Mouse (Mus musculus): ENCODE results near the gene Plcb4. TPM values are rescaled to one million over a fixed set of nuclear protein-coding genes. Genes with fewer than 3 reads are reported as not detected.
"Not testable (repeated sequence)": the region's sequence is repeated elsewhere in the genome, so short reads cannot be mapped to it uniquely, and the experiment has no call there.

Plcb4 gene
- polyA plus RNA-seq, 1 experiment from 2014 or later: 33.8 TPM

GRCm38 (mm10) chr2:135731591-135731990 lies 72.8 kb downstream of the Plcb4 start:
- H3K4me3 ChIP-seq (ENCODE audit: low read depth, low read length): no peak overlapping the region
- 45% methylated on average over 6 of the region's 6 CpGs for WGBS (ENCODE audit: insufficient replicate concordance)
- no peak overlapping the region for H3K4me2 ChIP-seq
- H3K27me3 ChIP-seq (ENCODE audit: control insufficient read depth, insufficient read depth, low read length): no peaks in the 10 kb centered on the region
- H3K9me3 ChIP-seq (replicated peaks; ENCODE audit: control insufficient read depth, low read length): no peaks in the 10 kb centered on the region
- ATAC-seq (replicated peaks; ENCODE audit: insufficient number of reproducible peaks, low FRiP score, low TSS enrichment): peak; percentile 67
- no peak overlapping the region for H3K27ac ChIP-seq (ENCODE audit: low read depth, low read length)
- no peaks in the 10 kb centered on the region for H3K36me3 ChIP-seq (ENCODE audit: control insufficient read depth, insufficient read depth, low read length)
- H3K4me1 ChIP-seq (ENCODE audit: control insufficient read depth, insufficient read depth, low read length): peaks cover 14% of the 10 kb centered on the region
- no peak overlapping the region for H3K9ac ChIP-seq (ENCODE audit: low read depth, low read length)

GRCm38 (mm10) chr2:135732651-135733050 lies 73.8 kb downstream of the Plcb4 start:
- 65% methylated on average over 4 of the region's 4 CpGs for whole genome bisulfite sequencing (ENCODE audit: insufficient replicate concordance)
- peaks cover 18% of the 10 kb centered on the region for H3K4me1 ChIP-seq (ENCODE audit: control insufficient read depth, insufficient read depth, low read length)
- no peaks in the 10 kb centered on the region for H3K36me3 ChIP-seq (ENCODE audit: control insufficient read depth, insufficient read depth, low read length)
- no peaks in the 10 kb centered on the region for H3K27me3 ChIP-seq (ENCODE audit: control insufficient read depth, insufficient read depth, low read length)
- H3K9ac ChIP-seq (ENCODE audit: low read depth, low read length): no peak overlapping the region
- ATAC-seq (replicated peaks; ENCODE audit: insufficient number of reproducible peaks, low FRiP score, low TSS enrichment): no peak
- H3K27ac ChIP-seq (ENCODE audit: low read depth, low read length): no peak overlapping the region
- no peak overlapping the region for H3K4me2 ChIP-seq
- no peaks in the 10 kb centered on the region for H3K9me3 ChIP-seq (replicated peaks; ENCODE audit: control insufficient read depth, low read length)
- no peak overlapping the region for H3K4me3 ChIP-seq (ENCODE audit: low read depth, low read length)

GRCm38 (mm10) chr2:135733926-135734510 lies 75.2 kb downstream of the Plcb4 start:
- no peak for ATAC-seq (replicated peaks; ENCODE audit: insufficient number of reproducible peaks, low FRiP score, low TSS enrichment)
- Histone ChIP-seq H3K4me1 (ENCODE audit: control insufficient read depth, insufficient read depth, low read length) (peaks cover 18% of the 10 kb centered on the region), H3K9ac (ENCODE audit: low read depth, low read length) (no peak overlapping the region), H3K4me2 (no peak overlapping the region), H3K9me3 (replicated peaks; ENCODE audit: control insufficient read depth, low read length) (no peaks in the 10 kb centered on the region), H3K4me3 (ENCODE audit: low read depth, low read length) (no peak overlapping the region), H3K27ac (ENCODE audit: low read depth, low read length) (no peak overlapping the region), H3K36me3 (ENCODE audit: control insufficient read depth, insufficient read depth, low read length) (no peaks in the 10 kb centered on the region), H3K27me3 (ENCODE audit: control insufficient read depth, insufficient read depth, low read length) (no peaks in the 10 kb centered on the region)
- WGBS (ENCODE audit: insufficient replicate concordance): 51% methylated on average over 10 of the region's 10 CpGs

DNA sequence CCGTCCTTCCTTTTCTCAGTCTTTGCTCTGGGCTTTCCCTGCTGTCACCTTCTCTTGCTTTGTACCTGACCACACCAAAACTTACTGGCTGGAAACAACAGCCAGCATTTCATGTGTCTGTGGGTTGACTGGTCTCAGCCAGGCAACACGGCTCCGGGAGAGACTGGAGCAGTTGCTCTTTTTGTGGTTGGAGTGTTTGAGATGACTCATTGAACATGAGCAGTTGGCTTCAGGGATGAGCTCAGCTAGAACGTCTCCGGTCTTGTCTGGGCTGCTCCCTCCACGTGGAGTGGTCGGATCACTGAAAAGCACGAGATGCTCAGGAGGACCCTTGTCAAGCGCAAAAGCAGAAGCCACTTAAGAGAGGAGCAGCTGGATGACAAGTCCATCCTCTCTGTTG lies 78.7 kb downstream of the Plcb4 start:
- Histone ChIP-seq H3K4me2 (no peak overlapping the region), H3K4me3 (ENCODE audit: low read depth, low read length) (no peak overlapping the region), H3K4me1 (ENCODE audit: control insufficient read depth, insufficient read depth, low read length) (peaks cover 8% of the 10 kb centered on the region), H3K27ac (ENCODE audit: low read depth, low read length) (no peak overlapping the region), H3K36me3 (ENCODE audit: control insufficient read depth, insufficient read depth, low read length) (no peaks in the 10 kb centered on the region), H3K27me3 (ENCODE audit: control insufficient read depth, insufficient read depth, low read length) (no peaks in the 10 kb centered on the region), H3K9ac (ENCODE audit: low read depth, low read length) (no peak overlapping the region), H3K9me3 (replicated peaks; ENCODE audit: control insufficient read depth, low read length) (no peaks in the 10 kb centered on the region)
- ATAC-seq (replicated peaks; ENCODE audit: insufficient number of reproducible peaks, low FRiP score, low TSS enrichment): no peak
- 62% methylated on average over 9 of the region's 9 CpGs for WGBS (ENCODE audit: insufficient replicate concordance)

GRCm38 (mm10) chr2:135738022-135738780 lies 79.4 kb downstream of the Plcb4 start:
- H3K9me3 ChIP-seq (replicated peaks; ENCODE audit: control insufficient read depth, low read length); ATAC-seq (replicated peaks; ENCODE audit: insufficient number of reproducible peaks, low FRiP score, low TSS enrichment); H3K4me3 ChIP-seq (ENCODE audit: low read depth, low read length); H3K9ac ChIP-seq (ENCODE audit: low read depth, low read length); H3K27me3 ChIP-seq (ENCODE audit: control insufficient read depth, insufficient read depth, low read length); H3K36me3 ChIP-seq (ENCODE audit: control insufficient read depth, insufficient read depth, low read length); H3K27ac ChIP-seq (ENCODE audit: low read depth, low read length); H3K4me2 ChIP-seq: not testable (repeated sequence)
- peaks cover 12% of the 10 kb centered on the region for H3K4me1 ChIP-seq (ENCODE audit: control insufficient read depth, insufficient read depth, low read length)
- 68% methylated on average over 7 of the region's 7 CpGs for WGBS (ENCODE audit: insufficient replicate concordance)

- Histone ChIP-seq H3K4me2 (no peak overlapping the region), H3K4me3 (ENCODE audit: low read depth, low read length) (no peak overlapping the region), H3K27me3 (ENCODE audit: control insufficient read depth, insufficient read depth, low read length) (no peaks in the 10 kb centered on the region), H3K27ac (ENCODE audit: low read depth, low read length) (no peak overlapping the region), H3K9ac (ENCODE audit: low read depth, low read length) (no peak overlapping the region), H3K4me1 (ENCODE audit: control insufficient read depth, insufficient read depth, low read length) (peaks cover 13% of the 10 kb centered on the region), H3K9me3 (replicated peaks; ENCODE audit: control insufficient read depth, low read length) (no peaks in the 10 kb centered on the region), H3K36me3 (ENCODE audit: control insufficient read depth, insufficient read depth, low read length) (no peaks in the 10 kb centered on the region)
- WGBS (ENCODE audit: insufficient replicate concordance): 56% methylated on average over 1 of the region's 1 CpGs
- no peak for ATAC-seq (replicated peaks; ENCODE audit: insufficient number of reproducible peaks, low FRiP score, low TSS enrichment)
Observed at GRCm38 (mm10) chr2:135738950-135739349, 80.1 kb downstream of the Plcb4 start.

DNA sequence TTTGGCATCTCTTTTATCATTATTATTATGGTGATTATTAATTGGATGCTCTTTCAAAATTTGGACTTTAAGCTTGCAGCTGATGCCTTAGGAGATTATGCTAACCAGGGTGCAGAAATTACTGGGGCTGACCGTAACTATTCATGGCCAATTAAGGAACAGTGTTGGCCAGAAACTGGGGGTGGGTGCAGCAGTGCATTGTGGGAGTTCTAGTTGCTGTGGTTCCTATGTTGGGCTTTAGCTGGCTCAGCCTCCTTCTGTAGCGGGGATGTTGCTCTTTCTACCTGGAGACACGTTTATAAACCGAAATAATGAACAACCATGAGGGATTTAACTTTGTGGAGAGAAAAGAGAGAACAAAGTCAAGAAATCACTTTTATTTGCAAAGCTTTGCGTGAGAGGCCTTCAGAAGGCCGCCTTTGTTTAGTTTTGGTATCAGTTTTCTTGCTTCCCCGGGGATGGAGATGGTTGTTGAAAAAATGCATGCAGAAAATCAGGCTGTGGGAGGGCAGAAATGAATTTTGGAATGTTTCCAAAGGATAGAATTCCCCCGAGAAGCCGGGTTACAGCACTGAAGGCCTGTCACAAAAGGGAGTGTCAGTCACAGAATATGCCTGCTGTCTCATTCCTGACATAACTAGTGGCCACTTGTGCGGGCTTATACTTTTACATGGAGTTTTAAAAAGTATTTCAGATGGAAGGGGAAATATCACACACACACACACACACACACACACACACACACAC lies 84.3 kb downstream of the Plcb4 start:
- Histone ChIP-seq H3K27ac (ENCODE audit: low read depth, low read length) (0 out of 2 replicates have a peak overlapping the region, but pooled peaks have one; percentile 29), H3K9ac (ENCODE audit: low read depth, low read length) (no peak overlapping the region), H3K9me3 (replicated peaks; ENCODE audit: control insufficient read depth, low read length) (no peaks in the 10 kb centered on the region), H3K27me3 (ENCODE audit: control insufficient read depth, insufficient read depth, low read length) (no peaks in the 10 kb centered on the region), H3K4me1 (ENCODE audit: control insufficient read depth, insufficient read depth, low read length) (peaks cover 9% of the 10 kb centered on the region), H3K4me3 (ENCODE audit: low read depth, low read length) (no peak overlapping the region), H3K36me3 (ENCODE audit: control insufficient read depth, insufficient read depth, low read length) (no peaks in the 10 kb centered on the region), H3K4me2 (no peak overlapping the region)
- 59% methylated on average over 10 of the region's 10 CpGs for WGBS (ENCODE audit: insufficient replicate concordance)
- no peak for ATAC-seq (replicated peaks; ENCODE audit: insufficient number of reproducible peaks, low FRiP score, low TSS enrichment)

- H3K27me3 ChIP-seq (ENCODE audit: control insufficient read depth, insufficient read depth, low read length): no peaks in the 10 kb centered on the region
- peaks cover 20% of the 10 kb centered on the region for H3K4me1 ChIP-seq (ENCODE audit: control insufficient read depth, insufficient read depth, low read length)
- 61% methylated on average over 8 of the region's 8 CpGs for WGBS (ENCODE audit: insufficient replicate concordance)
- no peak overlapping the region for H3K9ac ChIP-seq (ENCODE audit: low read depth, low read length)
- no peaks in the 10 kb centered on the region for H3K9me3 ChIP-seq (replicated peaks; ENCODE audit: control insufficient read depth, low read length)
- no peak overlapping the region for H3K4me3 ChIP-seq (ENCODE audit: low read depth, low read length)
- H3K4me2 ChIP-seq: no peak overlapping the region
- ATAC-seq (replicated peaks; ENCODE audit: insufficient number of reproducible peaks, low FRiP score, low TSS enrichment): 0 out of 2 replicates have a peak, but pooled peaks have one; percentile 12
- no peak overlapping the region for H3K27ac ChIP-seq (ENCODE audit: low read depth, low read length)
- H3K36me3 ChIP-seq (ENCODE audit: control insufficient read depth, insufficient read depth, low read length): no peaks in the 10 kb centered on the region
Observed at GRCm38 (mm10) chr2:135744711-135745110, 85.9 kb downstream of the Plcb4 start.
